Mouse (Mus musculus): ENCODE measurements around the gene Gm13277. TPM values are rescaled to one million over a fixed set of nuclear protein-coding genes. Genes with fewer than 3 reads are reported as not detected.

Gene Gm13277
- polyA plus RNA-seq, 1 experiment from 2014 or later = not detected

Other genes with a start within 250 kb of the Gm13277 start
- gene Ifna15, start 230.4 kb upstream of the Gm13277 start, polyA plus RNA-seq (2017; shearing (Covaris generic)) = not detected
- gene Ifna14, start 216.8 kb upstream of the Gm13277 start, polyA plus RNA-seq (2017; shearing (Covaris generic)) = not detected
- not detected for gene Ifna9, start 196.2 kb upstream of the Gm13277 start, polyA plus RNA-seq (2017; shearing (Covaris generic))
- gene Ifna12, start 185.3 kb upstream of the Gm13277 start, polyA plus RNA-seq (2017; shearing (Covaris generic)) = not detected
- not detected for gene C87499, start 154.2 kb upstream of the Gm13277 start, polyA plus RNA-seq (2017; shearing (Covaris generic))
- not detected for gene Ifna13, start 144.2 kb upstream of the Gm13277 start, polyA plus RNA-seq (2017; shearing (Covaris generic))
- gene Ifna16, start 111.7 kb upstream of the Gm13277 start, polyA plus RNA-seq (2017; shearing (Covaris generic)) = not detected
- gene Ifna2, start 104.7 kb upstream of the Gm13277 start, polyA plus RNA-seq (2017; shearing (Covaris generic)) = not detected
- not detected for gene Ifnab, start 97.3 kb upstream of the Gm13277 start, polyA plus RNA-seq (2017; shearing (Covaris generic))
- gene Gm26566, start 66.8 kb upstream of the Gm13277 start, polyA plus RNA-seq (2017; shearing (Covaris generic)) = not detected
- 13.5 TPM for gene Klhl9, start 66.2 kb upstream of the Gm13277 start, polyA plus RNA-seq (2017; shearing (Covaris generic))
- not detected for gene Gm13271, start 33.8 kb upstream of the Gm13277 start, polyA plus RNA-seq (2017; shearing (Covaris generic))
- gene Gm13283, start 28.5 kb upstream of the Gm13277 start, polyA plus RNA-seq (2017; shearing (Covaris generic)) = not detected
- gene Gm13290, start 14.8 kb upstream of the Gm13277 start, polyA plus RNA-seq (2017; shearing (Covaris generic)) = not detected
- not detected for gene Gm13289, start 11.7 kb upstream of the Gm13277 start, polyA plus RNA-seq (2017; shearing (Covaris generic))
- gene Gm13272, start 8.8 kb upstream of the Gm13277 start, polyA plus RNA-seq (2017; shearing (Covaris generic)) = not detected
- gene Ifnz, start 6.5 kb upstream of the Gm13277 start, polyA plus RNA-seq (2017; shearing (Covaris generic)) = 0.32 TPM
- gene Gm13276, start 2.9 kb upstream of the Gm13277 start, polyA plus RNA-seq (2017; shearing (Covaris generic)) = not detected
- not detected for gene Gm13278, start 2.9 kb downstream of the Gm13277 start, polyA plus RNA-seq (2017; shearing (Covaris generic))
- gene Gm13275, start 5.9 kb downstream of the Gm13277 start, polyA plus RNA-seq (2017; shearing (Covaris generic)) = not detected
- gene Gm13279, start 8.8 kb downstream of the Gm13277 start, polyA plus RNA-seq (2017; shearing (Covaris generic)) = not detected
- 0.76 TPM for gene Gm13285, start 11.0 kb downstream of the Gm13277 start, polyA plus RNA-seq (2017; shearing (Covaris generic))
- not detected for gene Gm13287, start 14.6 kb downstream of the Gm13277 start, polyA plus RNA-seq (2017; shearing (Covaris generic))
- gene Gm13288, start 16.9 kb downstream of the Gm13277 start, polyA plus RNA-seq (2017; shearing (Covaris generic)) = not detected
- gene Ifna7, start 27.6 kb downstream of the Gm13277 start, polyA plus RNA-seq (2017; shearing (Covaris generic)) = not detected
- not detected for gene Ifna11, start 31.3 kb downstream of the Gm13277 start, polyA plus RNA-seq (2017; shearing (Covaris generic))
- gene Ifna6, start 38.8 kb downstream of the Gm13277 start, polyA plus RNA-seq (2017; shearing (Covaris generic)) = not detected
- not detected for gene Ifna5, start 46.9 kb downstream of the Gm13277 start, polyA plus RNA-seq (2017; shearing (Covaris generic))
- not detected for gene Ifna4, start 53.2 kb downstream of the Gm13277 start, polyA plus RNA-seq (2017; shearing (Covaris generic))
- not detected for gene Ifna1, start 61.5 kb downstream of the Gm13277 start, polyA plus RNA-seq (2017; shearing (Covaris generic))
- gene Ifne, start 91.6 kb downstream of the Gm13277 start, polyA plus RNA-seq (2017; shearing (Covaris generic)) = not detected